Mouse (Mus musculus) embryonic facial prominence, embryonic 11.5 days (tissue): Measurements from ENCODE around the gene Ptprr. TPM values are rescaled to one million over a fixed set of nuclear protein-coding genes. Genes with fewer than 3 reads are reported as not detected.

Source experiments
- ATAC-seq: fragments of 200-750 bp; cut with Nextera tagmentation; replicated peaks from 2 replicates; pipeline ENCODE4 v1.8.0; 2017; ENCODE audit warnings: low read depth; ENCODE audit not compliant: insufficient number of reproducible peaks, low FRiP score, low TSS enrichment
- DNase-seq: peaks from one replicate; pipeline ENCODE4 v3.0.0-alpha.2; 2015; ENCODE audit warnings: low spot score
- H3K27ac ChIP-seq: fragments of 300-500 bp; sonication (generic); replicated peaks from 2 replicates; pipeline ENCODE4 v1.5.1; 2014; ENCODE audit warnings: mild to moderate bottlenecking, low read depth, low read length, control low read depth
- H3K27me3 ChIP-seq: fragments of 300-500 bp; sonication (generic); 2 replicates; pipeline ENCODE4 v1.6.1; 2014; ENCODE audit warnings: mild to moderate bottlenecking, low read length, moderate library complexity, mixed read lengths; ENCODE audit not compliant: control insufficient read depth, insufficient read depth
- H3K36me3 ChIP-seq: fragments of 300-500 bp; sonication (generic); replicated peaks from 2 replicates; pipeline ENCODE4 v1.6.1; 2014; ENCODE audit warnings: low read depth, mild to moderate bottlenecking, low read length, moderate library complexity, mixed read lengths; ENCODE audit not compliant: control insufficient read depth, insufficient read depth
- H3K4me1 ChIP-seq: fragments of 300-500 bp; sonication (generic); 2 replicates; pipeline ENCODE4 v1.6.1; 2014; ENCODE audit warnings: low read length, mixed read lengths; ENCODE audit not compliant: control insufficient read depth, insufficient read depth
- H3K4me2 ChIP-seq: fragments of 300-500 bp; sonication (generic); 2 replicates; pipeline ENCODE4 v1.6.1; 2014; ENCODE audit warnings: low read depth, mild to moderate bottlenecking, control low read depth, low read length, moderate library complexity
- H3K4me3 ChIP-seq: fragments of 300-500 bp; sonication (generic); 2 replicates; pipeline ENCODE4 v1.5.1; 2014; ENCODE audit warnings: low read depth, low read length, control low read depth
- H3K9ac ChIP-seq: fragments of 300-500 bp; sonication (generic); replicated peaks from 2 replicates; pipeline ENCODE4 v1.6.1; 2014; ENCODE audit warnings: mild to moderate bottlenecking, control low read depth, low read length
- H3K9me3 ChIP-seq: fragments of 300-500 bp; sonication (generic); replicated peaks from 2 replicates; pipeline ENCODE4 v1.6.1; 2016; ENCODE audit warnings: mild to moderate bottlenecking, low read length, inconsistent platforms, mixed read lengths; ENCODE audit not compliant: control insufficient read depth
- WGBS: fragments of 180-500 bp; shearing (Covaris S2); extraction: QIAGEN DNeasy Blood & Tissue Kit; methylation state at CpG from one replicate; pipeline ENCODE4 v1.1.7; 2014; 5-methylcytosine and 5-hydroxymethylcytosine counted together
- polyA plus RNA-seq: library from polyadenylated mRNA; unstranded; fragments of >200 nt; fragmentation: Nextera tagmentation; extraction: Ambion mirVana; gene quantifications from 2 replicates; pipeline ENCODE4 v1.2.1, GENCODE M21; 2014

The Ptprr gene
- polyA plus RNA-seq, 1 experiment from 2014 or later = 2.1 TPM

- H3K27me3 ChIP-seq = no peaks in the 10 kb centered on the region
- no peaks in the 10 kb centered on the region for H3K4me1 ChIP-seq
- no peak overlapping the region for H3K4me2 ChIP-seq
- H3K9ac ChIP-seq = no peak overlapping the region
- H3K4me3 ChIP-seq = no peak overlapping the region
- DNase-seq = no peak
- no peak overlapping the region for H3K27ac ChIP-seq
- H3K36me3 ChIP-seq = no peaks in the 10 kb centered on the region
- ATAC-seq = no peak
- 81% methylated on average over 13 of the region's 13 CpGs for WGBS
- no peaks in the 10 kb centered on the region for H3K9me3 ChIP-seq
These were observed 78.5 kb downstream of the Ptprr start for GRCm38 (mm10) chr10:116096466-116096865.

- Histone ChIP-seq H3K36me3 (no peaks in the 10 kb centered on the region), H3K9me3 (no peaks in the 10 kb centered on the region), H3K27me3 (no peaks in the 10 kb centered on the region), H3K4me3 (no peak overlapping the region), H3K4me2 (no peak overlapping the region), H3K27ac (no peak overlapping the region), H3K9ac (no peak overlapping the region), H3K4me1 (no peaks in the 10 kb centered on the region)
- ATAC-seq (no peak), DNase-seq (no peak)
- WGBS = 90% methylated on average over 7 of the region's 7 CpGs
These were observed 80.5 kb downstream of the Ptprr start for GRCm38 (mm10) chr10:116098470-116098869.

- no peak overlapping the region for H3K4me2 ChIP-seq
- H3K27ac ChIP-seq = no peak overlapping the region
- H3K4me3 ChIP-seq = no peak overlapping the region
- ATAC-seq (no peak), DNase-seq (peak; percentile 37)
- H3K27me3 ChIP-seq = no peaks in the 10 kb centered on the region
- H3K36me3 ChIP-seq = no peaks in the 10 kb centered on the region
- H3K9me3 ChIP-seq = no peaks in the 10 kb centered on the region
- 60% methylated on average over 4 of the region's 4 CpGs for WGBS
- H3K4me1 ChIP-seq = no peaks in the 10 kb centered on the region
- no peak overlapping the region for H3K9ac ChIP-seq
These were observed 90.2 kb downstream of the Ptprr start for GRCm38 (mm10) chr10:116108176-116108575.

- WGBS = 86% methylated on average over 1 of the region's 1 CpGs
- Histone ChIP-seq H3K4me1 (no peaks in the 10 kb centered on the region), H3K36me3 (no peaks in the 10 kb centered on the region), H3K4me3 (no peak overlapping the region), H3K9ac (no peak overlapping the region), H3K27me3 (no peaks in the 10 kb centered on the region), H3K27ac (no peak overlapping the region), H3K4me2 (no peak overlapping the region), H3K9me3 (no peaks in the 10 kb centered on the region)
- DNase-seq (no peak), ATAC-seq (no peak)
These were observed 90.7 kb downstream of the Ptprr start for GRCm38 (mm10) chr10:116108730-116109129.

- no peak for ATAC-seq
- no peaks in the 10 kb centered on the region for H3K9me3 ChIP-seq
- no peak overlapping the region for H3K27ac ChIP-seq
- H3K36me3 ChIP-seq = no peaks in the 10 kb centered on the region
- H3K9ac ChIP-seq = no peak overlapping the region
- WGBS = 94% methylated on average over 11 of the region's 11 CpGs
- H3K4me3 ChIP-seq = no peak overlapping the region
- no peak overlapping the region for H3K4me2 ChIP-seq
- no peaks in the 10 kb centered on the region for H3K27me3 ChIP-seq
- no peaks in the 10 kb centered on the region for H3K4me1 ChIP-seq
- DNase-seq = no peak
These were observed 94.9 kb downstream of the Ptprr start for GRCm38 (mm10) chr10:116112868-116113267.

- H3K27ac ChIP-seq = no peak within 1 kb of the TSS
- H3K27me3 ChIP-seq = no peaks in the 10 kb centered on the region
- no peaks in the 10 kb centered on the region for H3K36me3 ChIP-seq
- H3K4me3 ChIP-seq = no peak within 1 kb of the TSS
- no peak within 1 kb of the TSS for H3K4me2 ChIP-seq
- WGBS = 95% methylated on average over 39 of the region's 39 CpGs
- H3K9me3 ChIP-seq = no peaks in the 10 kb centered on the region
- no peak for DNase-seq
- ATAC-seq = no peak
- no peaks in the 10 kb centered on the region for H3K4me1 ChIP-seq
- H3K9ac ChIP-seq = no peak within 1 kb of the TSS
These were observed 96.0 kb downstream of the Ptprr start, which contains the start of gene 4933416C03Rik for GRCm38 (mm10) chr10:116113867-116114474. Gene 4933416C03Rik, minus strand, starts transcription at chr10:116113917.

GRCm38 (mm10) chr10:116115881-116116677 lies 98.1 kb downstream of the Ptprr start:
- Histone ChIP-seq H3K9me3 (no peaks in the 10 kb centered on the region), H3K4me2 (no peak overlapping the region), H3K4me3 (no peak overlapping the region), H3K9ac (no peak overlapping the region), H3K4me1 (no peaks in the 10 kb centered on the region), H3K27ac (no peak overlapping the region), H3K36me3 (no peaks in the 10 kb centered on the region), H3K27me3 (no peaks in the 10 kb centered on the region)
- no peak for ATAC-seq
- DNase-seq = no peak
- WGBS = 80% methylated on average over 4 of the region's 4 CpGs

GRCm38 (mm10) chr10:116117060-116117459 lies 99.0 kb downstream of the Ptprr start:
- H3K36me3 ChIP-seq = no peaks in the 10 kb centered on the region
- WGBS = 89% methylated on average over 8 of the region's 8 CpGs
- ATAC-seq = no peak

More at GRCm38 (mm10) chr10:116117060-116117459, 99.0 kb downstream of the Ptprr start:
- H3K4me3 ChIP-seq = no peak overlapping the region
- H3K4me1 ChIP-seq = no peaks in the 10 kb centered on the region
- H3K9ac ChIP-seq = no peak overlapping the region
- DNase-seq = no peak
- H3K27ac ChIP-seq = no peak overlapping the region
- no peak overlapping the region for H3K4me2 ChIP-seq
- H3K9me3 ChIP-seq = no peaks in the 10 kb centered on the region
- H3K27me3 ChIP-seq = no peaks in the 10 kb centered on the region
